Mouse (Mus musculus) activated CD4-positive, CD25-positive, alpha-beta regulatory T cell (primary cell): ENCODE results near the gene Klhdc7a. TPM values are rescaled to one million over a fixed set of nuclear protein-coding genes. Genes with fewer than 3 reads are reported as not detected.

Source experiments
- polyA plus RNA-seq, 2 experiments: library from polyadenylated mRNA; unstranded; fragments of 100-300 nt; shearing (Covaris generic); gene quantifications; one replicate each; pipeline ENCODE4 v1.2.1; 2017

Gene Klhdc7a
- under 1 TPM in 1 of 2 experiments, not detected in 1; 0.10 TPM for polyA plus RNA-seq

DNA sequence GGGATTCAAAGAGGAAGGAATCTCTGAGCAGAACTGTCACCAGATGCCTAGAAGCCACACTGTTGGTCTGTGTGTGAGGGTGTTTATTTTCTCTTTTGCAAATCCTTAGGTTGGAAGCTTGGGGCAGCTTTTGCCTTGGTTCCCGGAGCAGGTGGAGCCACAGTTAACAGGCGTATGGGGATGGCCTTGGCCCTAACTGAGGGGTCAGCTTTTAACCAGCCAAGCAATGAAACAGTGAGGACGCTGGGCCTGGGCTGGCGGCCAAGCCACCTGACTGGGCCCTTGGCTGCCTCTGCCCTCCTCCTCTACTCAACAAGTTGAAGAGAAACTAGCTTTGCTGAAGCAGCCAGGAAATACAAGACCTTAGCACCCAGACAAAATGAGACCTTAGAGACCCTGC is at the start of gene Klhdc7a:
Gene Klhdc7a, minus strand, starts transcription at position 105 of the 400 bp plus-strand sequence.

Other genes with a start within 250 kb of the Klhdc7a start
- not detected for gene Pax7, start 134.5 kb downstream of the Klhdc7a start, polyA plus RNA-seq